Mouse (Mus musculus) T-helper 2 cell (primary cell): Measurements from ENCODE around the gene Gon7.

Source experiments
- in situ Hi-C: fragments of 300-600 bp; cut with MboI, MseI; formaldehyde crosslinking; loops from one replicate; pipeline ENCODE4 v1.15.1; 2025; ENCODE audit warnings: high pct_unique_total_duplicates

Gon7 gene

GRCm38 (mm10) chr12:102709896-102710295 is 47.7 kb downstream of the Gon7 start:
- in situ Hi-C loops = loop anchor here (5.0 kb wide), 1 partner anchor 128 kb away; no protein-coding TSS in a partner anchor

GRCm38 (mm10) chr12:102708220-102708619 is 49.4 kb downstream of the Gon7 start:
- in situ Hi-C loops = loop anchor here (5.0 kb wide), 1 partner anchor 126 kb away; no protein-coding TSS in a partner anchor

GRCm38 (mm10) chr12:102706833-102707463 is 50.7 kb downstream of the Gon7 start:
- in situ Hi-C loops = loop anchor here (5.0 kb wide), 1 partner anchor 125 kb away; no protein-coding TSS in a partner anchor

GRCm38 (mm10) chr12:102705906-102706640 is 51.5 kb downstream of the Gon7 start:
- in situ Hi-C loops = loop anchor here (5.0 kb wide), 1 partner anchor 124 kb away; no protein-coding TSS in a partner anchor

GRCm38 (mm10) chr12:102705216-102705871 is 52.3 kb downstream of the Gon7 start:
- in situ Hi-C loops = loop anchor here (5.0 kb wide), 1 partner anchor 123 kb away; no protein-coding TSS in a partner anchor

- in situ Hi-C loops = loop anchor here (5.0 kb wide), 1 partner anchor 122 kb away; no protein-coding TSS in a partner anchor
These were observed 53.0 kb downstream of the Gon7 start, which contains the start of gene Itpk1 for GRCm38 (mm10) chr12:102704457-102705198. Gene Itpk1 (minus strand): TSS chr12:102704930.

GRCm38 (mm10) chr12:102703921-102704408 is 53.6 kb downstream of the Gon7 start:
- in situ Hi-C loops = no loop called here

GRCm38 (mm10) chr12:102703441-102703840 is 54.2 kb downstream of the Gon7 start:
- in situ Hi-C loops = no loop called here
